Mouse (Mus musculus): ENCODE measurements at regions not wholly inside any gene's neighbourhood (a gene's known extent, or its start where the extent isn't known, plus 50 kb on each side); places are given as distances from the start of the nearest gene placed in this dataset.
"Not testable (repeated sequence)": the region's sequence is repeated elsewhere in the genome, so short reads cannot be mapped to it uniquely, and the experiment has no call there.

DNA sequence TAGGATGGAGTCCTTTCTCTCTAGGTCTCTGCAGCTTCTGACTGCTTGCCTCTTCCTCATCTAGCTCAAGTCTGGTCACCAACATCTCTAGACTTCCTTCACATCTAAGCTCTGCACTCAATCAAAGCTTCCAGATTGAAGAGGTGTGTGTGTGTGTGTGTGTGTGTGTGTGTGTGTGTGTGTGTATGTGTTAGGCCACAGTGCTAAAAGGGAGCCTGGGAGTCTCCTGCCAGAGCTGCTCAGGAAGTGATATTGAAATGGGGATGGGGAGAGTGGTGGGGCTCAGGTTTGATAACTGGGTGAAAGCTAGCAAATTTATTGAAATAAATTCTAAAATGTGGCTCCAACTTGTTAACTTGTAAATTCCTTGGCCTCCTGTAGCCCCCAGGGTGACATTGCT is 73.3 kb downstream of the Gm31371 start:
- DNase-seq (ENCODE audit: low spot score in 2 of 2): peak in 1 of 2 experiments; percentile 25

DNA sequence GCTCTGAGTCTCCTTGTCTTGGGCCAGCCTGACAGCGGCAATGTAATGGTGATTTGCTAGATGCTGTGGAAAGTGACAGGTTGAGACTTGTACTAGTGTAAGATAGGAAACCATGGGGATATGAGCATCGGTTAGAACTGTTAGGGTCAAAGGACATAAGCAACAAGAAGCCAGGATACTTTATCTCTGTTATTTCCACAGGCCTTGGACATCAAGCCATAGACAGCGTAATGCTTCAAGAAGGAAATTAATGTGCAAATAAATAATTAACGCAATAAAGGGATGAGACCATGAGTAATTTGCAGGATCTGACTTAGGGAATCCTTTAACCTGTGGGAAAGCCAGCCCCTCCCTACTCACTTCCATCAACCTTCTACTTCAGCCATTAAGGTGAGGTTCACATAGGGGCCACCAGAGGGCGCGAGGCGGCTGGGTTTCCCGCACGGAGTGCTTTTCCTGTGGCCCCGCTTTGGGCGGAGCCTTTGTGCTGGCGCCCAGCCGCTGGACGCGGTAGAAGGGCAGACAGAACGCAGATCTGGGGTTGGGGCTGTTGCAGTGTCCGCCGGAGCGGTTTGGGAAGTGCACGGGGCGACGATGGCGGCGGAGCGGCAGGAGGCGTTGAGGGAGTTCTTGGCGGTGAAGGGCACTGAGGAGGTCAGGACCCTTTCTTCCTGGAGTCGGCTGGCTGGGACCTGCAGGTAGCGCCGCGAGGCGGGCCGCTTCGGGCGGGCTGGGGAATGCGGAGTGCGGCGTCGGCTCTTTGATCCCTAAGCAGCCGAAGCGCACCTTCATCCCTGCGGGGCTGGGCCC is 76.5 kb downstream of the Gm31371 start:
- DNase-seq (ENCODE audit: low spot score in 2 of 2): peak; percentile 31 to 64

DNA sequence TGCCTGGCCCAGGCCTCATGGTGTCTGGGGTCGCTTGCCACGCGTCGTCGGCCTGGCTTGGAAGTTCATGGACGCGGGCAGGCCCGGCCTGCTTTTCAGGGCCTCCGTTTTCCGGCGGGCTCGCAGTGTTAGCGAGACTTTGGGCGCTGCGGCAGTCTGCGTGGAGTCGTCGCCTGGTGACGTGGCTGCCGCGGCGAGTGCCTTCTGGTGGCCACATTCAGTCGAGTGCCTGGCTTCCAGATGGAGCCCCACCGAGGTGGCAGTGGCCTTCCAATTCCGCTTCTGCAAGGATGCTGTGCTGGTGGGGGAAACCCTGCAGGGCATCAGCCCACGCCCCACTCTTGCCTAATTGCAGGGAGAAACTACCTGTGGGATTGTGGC is 77.1 kb downstream of the Gm31371 start:
- peak in 1 of 2 experiments; percentile 3 for DNase-seq (ENCODE audit: low spot score in 2 of 2)

DNA sequence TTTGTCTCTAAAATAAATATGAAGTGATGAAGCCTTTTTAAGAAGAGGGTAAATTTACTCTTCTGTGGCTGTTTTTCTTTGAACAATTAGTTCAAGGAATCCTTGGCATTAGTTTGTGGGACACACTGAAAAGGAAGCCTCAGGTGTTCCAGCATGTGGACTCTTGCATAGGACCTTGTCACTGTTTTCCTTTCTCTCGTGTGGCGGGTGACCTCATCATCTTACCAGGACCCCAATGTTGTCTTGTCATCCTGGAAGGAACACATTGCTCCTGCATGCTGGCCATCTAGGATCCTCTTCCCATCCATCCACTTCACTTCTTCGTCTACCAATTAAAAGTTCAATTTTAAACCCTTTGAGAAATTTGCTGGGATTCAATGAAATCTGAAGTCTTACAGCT is 104.9 kb downstream of the Gm31371 start:
- DNase-seq (ENCODE audit: low spot score in 2 of 2): peak in 1 of 2 experiments; percentile 41

DNA sequence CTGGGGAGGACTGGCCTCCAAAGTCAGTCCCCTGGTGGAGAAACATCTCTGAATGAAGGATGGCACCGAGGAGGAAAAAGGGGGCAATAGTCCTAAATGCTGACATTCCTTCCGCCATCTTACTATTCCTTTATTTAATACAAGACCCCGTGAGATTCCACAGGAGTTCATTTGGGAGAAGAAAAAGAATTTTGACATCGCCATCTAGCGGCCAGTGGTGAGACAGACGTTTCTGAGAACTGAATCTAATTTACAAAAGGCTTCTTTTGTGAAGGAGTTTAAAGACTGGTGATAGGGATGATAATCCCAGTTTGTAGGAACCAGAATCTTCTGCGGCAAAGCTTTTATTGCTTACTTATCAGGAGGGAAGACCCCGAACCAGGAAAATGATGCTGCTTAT is 107.8 kb downstream of the Gm31371 start:
- DNase-seq (ENCODE audit: low spot score in 2 of 2): not testable (repeated sequence)

DNA sequence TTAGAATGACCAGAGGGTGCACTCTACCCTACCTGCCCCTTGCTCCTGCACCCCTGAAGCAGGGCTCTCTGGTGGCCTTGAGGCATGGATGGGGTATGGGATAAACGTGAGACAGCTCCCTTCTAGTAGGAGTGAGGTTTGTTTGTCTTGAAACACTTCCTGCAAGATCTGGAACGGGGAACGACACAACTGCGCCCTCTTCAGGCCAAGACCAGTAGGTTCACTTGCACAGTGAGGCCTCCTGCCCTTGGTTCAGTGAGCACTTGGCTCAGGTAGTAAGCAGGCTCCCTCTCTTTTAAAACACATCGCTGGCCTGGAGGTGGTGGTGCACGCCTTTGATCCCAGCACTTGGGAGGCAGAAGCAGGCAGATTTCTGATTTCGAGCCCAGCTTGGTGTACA is 110.1 kb downstream of the Gm31371 start:
- DNase-seq (ENCODE audit: low spot score in 2 of 2): not testable (repeated sequence)

DNA sequence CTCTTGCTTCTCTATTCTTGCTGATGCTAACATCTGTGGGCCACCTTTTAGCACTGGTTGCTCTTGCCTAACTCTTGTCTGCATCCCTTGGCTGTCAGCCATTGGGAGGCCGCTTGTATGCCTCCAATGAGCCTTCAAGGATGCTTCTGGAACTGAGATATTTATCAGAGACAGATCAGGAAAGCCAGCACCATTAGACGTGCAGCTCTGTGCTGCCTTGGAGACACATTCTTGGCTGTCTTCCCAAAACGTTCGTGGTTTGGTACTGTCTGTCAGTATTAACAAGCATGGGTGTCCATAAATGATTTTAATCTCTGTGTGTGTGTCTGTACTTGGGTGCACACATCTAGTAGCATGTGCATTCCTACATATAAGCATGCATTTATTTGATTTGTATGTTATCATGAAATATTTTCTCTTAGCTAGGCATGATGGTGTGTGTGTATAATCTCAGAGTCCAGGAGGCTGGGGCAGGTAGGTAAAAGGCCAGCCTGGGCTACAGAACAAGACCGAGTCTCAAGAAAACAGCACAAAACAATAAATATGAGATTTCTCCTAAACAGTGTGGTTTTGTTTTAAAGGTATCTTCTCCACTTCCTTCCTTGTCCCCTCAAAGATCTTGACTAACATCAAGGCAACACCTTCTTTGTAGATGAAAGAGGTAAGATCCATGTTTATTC is 111.4 kb downstream of the Gm31371 start:
- DNase-seq (ENCODE audit: low spot score in 2 of 2): not testable (repeated sequence)

DNA sequence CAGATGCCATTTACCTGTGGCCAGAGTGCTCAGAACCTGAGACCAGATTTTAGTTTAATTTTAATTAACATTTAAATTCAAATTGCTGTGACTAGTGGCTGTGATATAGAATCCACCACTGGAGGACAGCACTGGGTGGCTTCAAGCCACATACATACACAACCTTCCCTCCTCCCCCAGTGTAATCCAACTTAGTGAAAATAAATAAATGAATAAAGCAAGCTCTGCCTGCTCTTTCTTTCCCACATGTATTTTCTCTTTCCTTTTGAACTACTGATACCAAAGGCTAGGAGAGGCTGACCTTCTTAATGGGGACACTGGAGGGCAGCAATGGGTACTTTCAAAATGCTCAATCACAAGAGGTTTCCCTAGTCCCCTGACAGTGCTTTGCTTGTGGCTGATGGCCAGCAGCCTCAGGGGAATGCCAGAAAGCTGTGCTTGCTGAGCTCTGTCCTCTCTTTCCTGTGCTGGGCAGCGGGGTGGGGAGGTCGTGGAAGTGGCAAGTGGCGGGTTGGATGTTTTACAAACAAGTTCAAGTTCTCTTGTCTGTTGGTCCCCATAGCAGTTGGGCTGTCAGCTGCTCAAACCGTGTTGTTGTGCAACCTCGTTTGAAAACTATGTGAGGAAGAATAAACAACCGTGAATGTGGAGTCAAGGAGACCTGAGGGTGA is 112.4 kb downstream of the Gm31371 start:
- not testable (repeated sequence) for DNase-seq (ENCODE audit: low spot score in 2 of 2)

DNA sequence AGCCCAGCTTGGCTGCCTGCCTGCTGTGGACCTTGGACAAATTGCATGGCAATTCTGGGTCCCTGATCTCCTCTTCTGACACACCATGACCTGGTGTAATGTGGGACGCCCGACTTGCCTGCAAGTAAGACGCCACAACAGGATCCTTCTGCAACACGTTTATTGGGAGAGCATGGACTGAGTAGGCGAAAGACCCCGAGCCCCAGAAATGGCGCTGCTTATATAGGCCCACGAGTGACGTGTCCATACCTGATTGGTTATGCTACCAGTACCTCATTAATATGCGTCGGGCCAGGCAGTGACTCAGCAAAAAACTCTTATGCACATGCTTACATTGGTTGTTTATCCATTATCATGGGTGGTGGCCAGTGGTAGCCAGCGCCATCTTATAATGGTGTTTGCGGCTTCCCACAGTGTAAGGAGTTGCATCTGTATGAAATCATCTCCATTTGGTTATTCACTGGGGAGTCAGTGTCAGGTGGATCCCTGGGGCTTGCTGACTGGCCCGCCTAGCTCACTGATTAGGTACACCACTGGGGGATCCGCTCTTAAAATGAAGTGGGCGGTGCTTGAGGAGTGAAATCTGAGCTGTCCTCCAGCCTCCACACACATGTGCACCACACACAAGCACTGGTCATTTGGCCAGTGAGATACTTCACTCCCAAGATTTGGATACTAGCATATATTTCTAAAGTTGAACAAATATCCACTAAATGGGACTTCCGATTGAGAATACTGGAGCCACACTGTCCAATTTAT is 113.1 kb downstream of the Gm31371 start:
- peak; percentile 34 to 47 for DNase-seq (ENCODE audit: low spot score in 2 of 2)

DNA sequence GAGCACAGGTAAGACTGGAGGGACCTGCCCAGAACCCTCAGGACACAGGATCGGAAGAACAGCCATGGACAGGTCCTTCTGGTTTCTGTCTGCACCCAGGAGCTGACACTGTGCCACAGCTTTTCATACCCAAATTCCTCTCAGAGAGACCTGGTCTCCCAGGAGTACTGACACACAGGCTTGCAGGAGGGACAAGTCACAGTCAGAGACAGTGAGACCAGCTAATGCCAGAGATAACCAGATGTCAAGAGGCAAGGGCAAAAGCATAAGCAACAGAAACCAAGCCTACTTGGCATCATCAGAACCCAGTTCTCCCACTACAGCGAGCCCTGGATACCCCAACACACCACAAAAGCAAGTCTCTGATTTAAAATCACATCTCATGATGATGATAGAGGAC is 122.3 kb downstream of the Gm31371 start:
- not testable (repeated sequence) for DNase-seq (ENCODE audit: low spot score in 2 of 2)

DNA sequence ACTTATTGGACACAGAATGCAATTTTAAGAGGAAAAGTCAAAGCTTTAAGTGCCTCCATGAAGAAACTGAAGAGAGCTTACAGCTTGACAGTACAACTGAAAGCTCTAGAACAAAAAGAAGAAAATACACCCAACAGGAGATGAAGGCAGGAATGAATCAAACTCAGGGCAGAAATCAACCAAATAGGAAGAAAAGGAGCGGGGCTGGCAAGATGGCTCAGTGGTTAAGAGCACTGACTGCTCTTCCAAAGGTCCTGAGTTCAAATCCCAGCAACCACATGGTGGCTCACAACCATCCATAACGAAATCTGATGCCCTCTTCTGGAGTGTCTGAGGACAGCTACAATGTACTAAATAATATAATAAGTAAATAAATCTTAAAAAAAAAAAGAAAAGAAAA is 124.8 kb downstream of the Gm31371 start:
- not testable (repeated sequence) for DNase-seq (ENCODE audit: low spot score in 2 of 2)

DNA sequence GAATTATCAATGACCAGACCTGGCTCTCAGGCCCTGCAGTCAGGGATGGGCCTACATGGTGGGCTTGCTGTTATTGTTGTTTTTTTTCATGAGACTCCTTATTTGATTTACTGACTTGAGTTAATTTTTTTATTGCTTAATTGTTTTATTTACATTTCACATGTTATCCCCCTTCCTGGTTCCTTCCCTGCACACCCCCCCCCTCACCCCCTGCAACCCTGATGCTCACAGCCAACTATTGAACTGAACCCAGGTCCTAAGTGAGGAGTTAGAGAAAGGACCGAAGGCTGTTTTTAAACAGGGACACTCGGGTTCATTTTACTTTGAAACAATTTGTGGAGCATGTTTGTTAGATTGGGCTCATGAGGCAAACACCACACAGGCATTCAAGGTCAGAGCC is 126.9 kb downstream of the Gm31371 start:
- DNase-seq (ENCODE audit: low spot score in 2 of 2): not testable (repeated sequence)

DNA sequence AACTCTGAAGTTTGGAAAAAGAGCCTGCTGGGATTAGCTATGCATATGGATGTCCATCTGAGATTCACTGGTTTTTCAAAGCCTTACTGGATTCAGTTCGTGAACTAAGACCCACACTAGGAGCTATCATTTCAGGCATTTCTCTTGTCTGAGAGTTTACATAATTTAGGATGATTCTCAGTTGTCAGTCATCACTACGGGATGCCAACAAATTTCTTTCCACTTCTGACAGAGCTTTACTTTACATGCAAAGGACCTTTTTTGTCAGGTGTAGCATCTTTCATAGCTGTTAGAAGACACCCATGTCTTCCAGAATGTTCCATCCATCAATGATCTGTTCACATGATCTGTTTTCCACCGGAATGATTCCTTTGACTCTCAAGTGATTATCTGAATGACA is 154.4 kb downstream of the Gm31371 start:
- peak; percentile 13 to 14 for DNase-seq (ENCODE audit: low spot score in 2 of 2)

DNA sequence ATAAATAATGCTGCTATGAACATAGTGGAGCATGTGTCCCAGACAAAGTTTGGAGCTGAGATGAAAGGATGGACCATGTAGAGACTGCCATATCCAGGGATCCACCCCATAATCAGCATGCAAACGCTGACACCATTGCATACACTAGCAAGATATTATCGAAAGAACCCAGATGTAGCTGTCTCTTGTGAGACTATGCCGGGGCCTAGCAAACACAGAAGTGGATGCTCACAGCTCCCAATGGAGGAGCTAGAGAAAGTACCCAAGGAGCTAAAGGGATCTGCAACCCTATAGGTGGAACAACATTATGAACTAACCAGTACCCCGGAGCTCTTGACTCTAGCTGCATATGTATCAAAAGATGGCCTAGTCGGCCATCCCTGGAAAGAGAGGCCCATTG is 194.9 kb downstream of the Gm31371 start:
- DNase-seq (ENCODE audit: low spot score in 2 of 2): not testable (repeated sequence)

DNA sequence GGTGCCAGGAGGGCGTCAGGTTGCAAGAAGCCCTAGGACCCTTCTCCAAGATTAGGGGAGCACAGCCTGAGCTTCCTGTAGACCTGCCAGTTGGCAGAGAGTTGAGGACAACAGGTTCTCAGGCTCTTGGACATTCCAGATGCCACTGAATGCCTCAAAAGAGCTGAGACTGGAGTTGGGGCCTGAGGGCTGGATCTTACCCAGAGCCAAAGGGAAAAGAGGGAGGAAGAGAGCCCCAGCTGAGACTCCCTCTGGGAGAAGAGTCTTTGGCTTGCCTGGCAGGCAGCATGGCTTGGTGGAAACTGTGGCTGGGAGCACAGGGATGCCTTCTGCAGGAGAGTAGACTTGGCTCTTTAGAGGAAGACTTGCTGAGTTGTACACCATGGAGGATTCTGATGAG is 197.0 kb downstream of the Gm31371 start:
- DNase-seq (ENCODE audit: low spot score in 2 of 2): not testable (repeated sequence)

DNA sequence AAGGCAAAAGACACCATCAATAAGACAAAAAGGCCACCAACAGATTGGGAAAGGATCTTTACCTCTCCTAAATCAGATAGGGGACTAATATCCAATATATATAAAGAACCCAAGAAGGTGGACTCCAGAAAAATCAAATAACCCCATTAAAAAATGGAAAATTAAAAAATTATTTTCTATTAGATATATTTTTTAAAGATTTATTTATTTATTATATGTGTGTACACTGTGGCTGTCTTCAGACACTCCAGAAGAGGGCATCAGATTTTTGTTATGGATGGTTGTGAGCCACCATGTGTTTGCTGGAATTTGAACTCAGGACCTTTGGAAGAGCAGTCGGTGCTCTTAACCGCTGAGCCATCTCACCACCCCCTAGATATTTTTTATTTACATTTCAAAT is 199.2 kb downstream of the Gm31371 start:
- not testable (repeated sequence) for DNase-seq (ENCODE audit: low spot score in 2 of 2)

DNA sequence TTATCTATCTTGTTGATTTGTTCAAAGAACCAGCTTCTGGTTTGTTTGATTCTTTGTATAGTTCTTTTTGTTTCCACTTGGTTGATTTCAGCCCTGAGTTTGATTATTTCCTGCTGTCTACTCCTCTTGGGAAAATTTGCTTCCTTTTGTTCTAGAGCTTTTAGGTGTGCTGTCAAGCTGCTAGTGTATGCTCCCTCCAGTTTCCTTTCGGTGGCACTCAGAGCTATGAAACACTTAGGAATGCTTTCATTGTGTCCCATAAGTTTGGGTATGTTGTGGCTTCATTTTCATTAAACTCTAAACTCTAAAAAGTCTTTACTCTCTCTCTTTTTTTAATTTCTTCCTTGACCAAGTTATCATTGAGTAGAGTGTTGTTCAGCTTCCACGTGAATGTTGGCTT is 204.0 kb downstream of the Gm31371 start:
- DNase-seq (ENCODE audit: low spot score in 2 of 2): not testable (repeated sequence)

DNA sequence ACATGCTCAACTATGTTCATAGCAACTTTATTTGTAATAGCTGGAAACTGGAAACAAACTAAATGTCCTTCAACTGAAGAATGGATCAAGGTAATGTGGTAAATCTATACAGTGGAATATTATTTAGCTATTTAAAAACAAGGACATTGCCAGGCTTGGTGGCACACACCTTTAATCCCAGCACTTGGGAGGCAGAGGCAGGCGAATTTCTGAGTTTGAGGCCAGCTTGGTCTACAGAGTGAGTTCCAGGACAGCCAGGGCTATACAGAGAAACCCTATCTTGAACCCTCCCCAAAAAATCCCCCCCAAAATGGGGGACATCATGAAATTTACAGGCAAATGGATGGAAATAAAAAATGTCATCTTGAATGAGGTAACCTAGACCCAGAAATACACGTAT is 213.6 kb downstream of the Gm31371 start:
- peak in 1 of 2 experiments; percentile 23 for DNase-seq (ENCODE audit: low spot score in 2 of 2)

DNA sequence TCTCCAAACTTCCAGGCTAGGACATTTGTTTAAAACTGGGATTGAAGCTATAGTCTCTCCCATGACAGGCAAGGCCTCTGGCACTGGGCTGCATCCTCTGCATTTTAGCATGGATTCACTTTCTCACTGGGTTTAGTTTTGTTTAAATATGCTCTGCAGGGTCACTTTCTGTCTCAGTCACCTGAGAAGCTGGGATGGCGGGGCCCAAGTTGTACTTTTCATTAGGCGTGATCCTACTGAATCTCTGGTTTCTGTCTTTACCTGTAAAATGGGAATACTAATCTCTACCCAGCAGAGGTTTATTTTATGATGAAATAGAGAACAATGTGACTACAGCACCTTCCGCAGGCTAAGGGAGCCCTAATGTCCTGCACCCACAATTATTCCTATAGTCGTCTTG is 216.4 kb downstream of the Gm31371 start:
- not testable (repeated sequence) for DNase-seq (ENCODE audit: low spot score in 2 of 2)

DNA sequence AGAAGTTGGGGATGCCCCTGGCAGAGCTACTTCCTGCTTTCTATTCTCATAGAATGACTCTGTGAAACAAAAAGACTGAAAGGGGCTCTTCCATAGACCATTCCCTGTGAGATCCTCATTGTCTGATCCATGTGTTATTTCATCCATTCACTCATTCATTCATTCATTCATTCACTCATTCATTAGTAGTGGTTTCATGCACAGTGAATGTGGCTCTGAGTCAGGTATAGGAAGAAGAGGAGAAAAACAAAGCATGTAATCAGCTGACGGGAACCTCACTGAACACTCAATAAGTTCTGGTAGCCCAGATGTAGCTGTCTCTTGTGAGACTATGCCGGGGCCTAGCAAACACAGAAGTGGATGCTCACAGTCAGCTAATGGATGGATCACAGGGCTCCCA is 217.0 kb downstream of the Gm31371 start:
- not testable (repeated sequence) for DNase-seq (ENCODE audit: low spot score in 2 of 2)

DNA sequence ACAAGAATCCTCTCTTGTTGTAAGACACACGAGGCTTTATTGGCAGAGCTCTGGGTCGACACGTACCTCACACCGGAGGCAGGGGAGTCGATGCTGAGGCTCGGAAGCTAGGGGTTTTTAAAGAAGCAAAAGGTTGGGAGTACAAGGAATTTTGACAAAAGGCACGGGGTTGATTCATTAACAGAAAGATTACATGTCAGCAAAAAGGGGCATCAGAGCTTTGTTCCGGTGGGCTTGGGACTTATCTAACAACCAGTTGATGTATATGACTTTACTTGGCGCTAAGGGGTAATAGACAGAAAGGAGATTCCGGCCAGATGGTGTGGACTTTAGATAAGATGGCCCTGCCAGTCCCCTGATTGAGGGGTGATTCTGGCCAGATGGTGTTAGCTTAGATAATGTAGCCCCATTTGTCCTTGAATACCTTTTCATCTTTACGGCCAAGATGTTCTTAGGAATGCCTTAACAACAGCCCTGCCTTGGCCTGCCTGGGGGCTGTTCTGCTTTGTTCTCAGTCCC is 218.3 kb downstream of the Gm31371 start:
- not testable (repeated sequence) for DNase-seq (ENCODE audit: low spot score in 2 of 2)

Measured in adrenal gland, adult 18-20 months (tissue).